In genomic region chr10:25296657-25297369, GRCm38 (mm10) we compare ENCODE assay signal across 8 mouse cellular contexts. TPM values are rescaled to one million over a fixed set of nuclear protein-coding genes. Genes with fewer than 3 reads are reported as not detected.
DNase-seq lines count a peak whose midpoint lies in the region; ATAC-seq lines count a peak whose summit lies in the region.

No protein-coding gene starts in this region.

- no peaks in the 10 kb centered on the region for H3K9me3 ChIP-seq in forebrain, embryonic 11.5 days (ENCODE audit: control insufficient read depth, low read length)
- H3K9me3 ChIP-seq in heart, embryonic 15.5 days (replicated peaks), result no peaks in the 10 kb centered on the region
- H3K9me3 ChIP-seq in liver, embryonic 15.5 days (replicated peaks), result no peaks in the 10 kb centered on the region
- no peaks in the 10 kb centered on the region for H3K9me3 ChIP-seq in neural tube, embryonic 11.5 days (ENCODE audit: control insufficient read depth, low read length)
- no peaks in the 10 kb centered on the region for H3K9me3 ChIP-seq in stomach, embryonic 16.5 days (replicated peaks; ENCODE audit: control insufficient read depth, low read length)

- peak overlapping the region; percentile 64 for H3K4me3 ChIP-seq in forebrain, embryonic 11.5 days (ENCODE audit: low read depth, low read length)
- peak overlapping the region; percentile 78 for H3K4me3 ChIP-seq in heart, embryonic 15.5 days
- peak overlapping the region; percentile 86 for H3K4me3 ChIP-seq in liver, embryonic 15.5 days (replicated peaks)
- H3K4me3 ChIP-seq in neural tube, embryonic 11.5 days (ENCODE audit: low read depth, low read length), result peak overlapping the region; percentile 66
- H3K4me3 ChIP-seq in stomach, embryonic 16.5 days (replicated peaks; ENCODE audit: low read length), result peak overlapping the region; percentile 65

- peak overlapping the region; percentile 68 for H3K4me2 ChIP-seq in forebrain, embryonic 11.5 days (ENCODE audit: low read depth, low read length, severe bottlenecking)
- peak overlapping the region; percentile 69 for H3K4me2 ChIP-seq in heart, embryonic 15.5 days
- H3K4me2 ChIP-seq in liver, embryonic 15.5 days, result peak overlapping the region; percentile 81
- H3K4me2 ChIP-seq in neural tube, embryonic 11.5 days (ENCODE audit: low read depth), result peak overlapping the region; percentile 50
- H3K4me2 ChIP-seq in stomach, embryonic 16.5 days (ENCODE audit: low read depth, low read length), result peak overlapping the region; percentile 64

- peak; percentile 53 for DNase-seq in c-Kit-positive CD71-positive TER-119-positive erythroid progenitor cells, embryonic 14.5 days (ENCODE audit: low spot score)
- DNase-seq in forebrain, embryonic 11.5 days (ENCODE audit: low spot score), result peak; percentile 90
- DNase-seq in kidney, postnatal 25 days, result peak; percentile 88 to 95
- peak; percentile 86 for DNase-seq in neural tube, embryonic 11.5 days (ENCODE audit: low spot score)

- no peaks in the 10 kb centered on the region for H3K27me3 ChIP-seq in forebrain, embryonic 11.5 days (ENCODE audit: control insufficient read depth, insufficient read depth, low read length)
- H3K27me3 ChIP-seq in heart, embryonic 15.5 days, result no peaks in the 10 kb centered on the region
- H3K27me3 ChIP-seq in liver, embryonic 15.5 days, result no peaks in the 10 kb centered on the region
- H3K27me3 ChIP-seq in neural tube, embryonic 11.5 days (ENCODE audit: control insufficient read depth, insufficient read depth, low read length), result no peaks in the 10 kb centered on the region
- H3K27me3 ChIP-seq in stomach, embryonic 16.5 days (ENCODE audit: control insufficient read depth, insufficient read depth, low read length), result no peaks in the 10 kb centered on the region

- ATAC-seq in CD4-positive, CD25-positive, alpha-beta regulatory T cell, adult 4 months, result peak; percentile 83
- ATAC-seq in forebrain, embryonic 11.5 days (replicated peaks; ENCODE audit: low FRiP score), result peak; percentile 93
- peak; percentile 96 for ATAC-seq in heart, embryonic 15.5 days (replicated peaks; ENCODE audit: insufficient number of reproducible peaks, insufficient read depth, low FRiP score, low read depth)
- peak; percentile 70 for ATAC-seq in liver, embryonic 15.5 days (ENCODE audit: insufficient read depth)
- peak; percentile 94 for ATAC-seq in neural tube, embryonic 11.5 days (ENCODE audit: insufficient read depth, low FRiP score, low TSS enrichment)
- ATAC-seq in stomach, embryonic 16.5 days (ENCODE audit: insufficient read depth, low FRiP score), result peak; percentile 95

- peak overlapping the region; percentile 46 for H3K27ac ChIP-seq in forebrain, embryonic 11.5 days (ENCODE audit: low read depth, low read length)
- peak overlapping the region; percentile 97 for H3K27ac ChIP-seq in heart, embryonic 15.5 days
- H3K27ac ChIP-seq in liver, embryonic 15.5 days (replicated peaks), result peak overlapping the region; percentile 95
- peak overlapping the region; percentile 83 for H3K27ac ChIP-seq in neural tube, embryonic 11.5 days (ENCODE audit: low read depth, low read length)
- H3K27ac ChIP-seq in stomach, embryonic 16.5 days (ENCODE audit: low read length), result peak overlapping the region; percentile 92

- no peaks in the 10 kb centered on the region; the same call in 1 of the 2 replicates for H3K4me1 ChIP-seq in forebrain, embryonic 11.5 days (replicated peaks; ENCODE audit: control insufficient read depth, insufficient read depth, low read length)
- peaks cover 15% of the 10 kb centered on the region for H3K4me1 ChIP-seq in heart, embryonic 15.5 days (replicated peaks)
- peaks cover 65% of the 10 kb centered on the region for H3K4me1 ChIP-seq in liver, embryonic 15.5 days (replicated peaks)
- 0 out of 2 replicates have a peak, but pooled peaks cover 4% of the 10 kb centered on the region for H3K4me1 ChIP-seq in neural tube, embryonic 11.5 days (ENCODE audit: control insufficient read depth, insufficient read depth, low read length)
- H3K4me1 ChIP-seq in stomach, embryonic 16.5 days (ENCODE audit: control insufficient read depth, insufficient read depth, low read length), result peaks cover 15% of the 10 kb centered on the region

- under 1% methylated on average over 68 of the region's 81 CpGs for WGBS in forebrain, embryonic 11.5 days
- WGBS in heart, embryonic 15.5 days, result under 1% methylated on average over 73 of the region's 81 CpGs
- under 1% methylated on average over 69 of the region's 81 CpGs for WGBS in liver, embryonic 15.5 days (ENCODE audit: insufficient replicate concordance)
- WGBS in neural tube, embryonic 11.5 days, result under 1% methylated on average over 56 of the region's 81 CpGs
- under 1% methylated on average over 72 of the region's 81 CpGs for WGBS in stomach, embryonic 16.5 days

- H3K9ac ChIP-seq in forebrain, embryonic 11.5 days (ENCODE audit: low read length), result peak overlapping the region; percentile 84
- H3K9ac ChIP-seq in heart, embryonic 15.5 days, result peak overlapping the region; percentile 80
- H3K9ac ChIP-seq in liver, embryonic 15.5 days, result peak overlapping the region; percentile 77
- peak overlapping the region; percentile 92 for H3K9ac ChIP-seq in neural tube, embryonic 11.5 days (ENCODE audit: low read length)
- peak overlapping the region; percentile 85 for H3K9ac ChIP-seq in stomach, embryonic 16.5 days (ENCODE audit: low read length)

- no peaks in the 10 kb centered on the region for H3K36me3 ChIP-seq in forebrain, embryonic 11.5 days (ENCODE audit: control insufficient read depth, insufficient read depth, low read length)
- no peaks in the 10 kb centered on the region for H3K36me3 ChIP-seq in heart, embryonic 15.5 days
- H3K36me3 ChIP-seq in liver, embryonic 15.5 days (replicated peaks), result 0 out of 2 replicates have a peak, but pooled peaks cover 3% of the 10 kb centered on the region
- H3K36me3 ChIP-seq in neural tube, embryonic 11.5 days (ENCODE audit: control insufficient read depth, insufficient read depth, low read length), result no peaks in the 10 kb centered on the region
- H3K36me3 ChIP-seq in stomach, embryonic 16.5 days (ENCODE audit: control insufficient read depth, insufficient read depth, low read length), result no peaks in the 10 kb centered on the region

RNA-seq across cellular contexts. Expression of gene Akap7, which starts 10.9 kb away (rescaled TPM):
- polyA plus RNA-seq in CD4-positive, CD25-positive, alpha-beta regulatory T cell, adult 4 months (2017; shearing (Covaris generic)), result 1 to 10 TPM; 3.9 to 6.1 TPM
- 16.2 and 19.2 TPM in 2 replicates for polyA plus RNA-seq in forebrain, embryonic 11.5 days (2014; fragmentation: Nextera tagmentation; extraction: Ambion mirVana)
- 22.2 and 29.9 TPM in 2 replicates for polyA plus RNA-seq in heart, embryonic 15.5 days (2015; fragmentation: Nextera tagmentation; extraction: Ambion mirVana)
- polyA plus RNA-seq in liver, embryonic 15.5 days (2015; fragmentation: Nextera tagmentation; extraction: Ambion mirVana), result 17.8 and 22.2 TPM in 2 replicates
- polyA plus RNA-seq in neural tube, embryonic 11.5 days (2014; fragmentation: Nextera tagmentation; extraction: Ambion mirVana), result 19.0 and 24.0 TPM in 2 replicates
- 12.6 and 15.3 TPM in 2 replicates for polyA plus RNA-seq in stomach, embryonic 16.5 days (2015; fragmentation: Nextera tagmentation; extraction: Ambion mirVana)

Comparison
In these comparisons a context has a peak if more than half of its experiments do, and no peak if none do; other contexts are left out.
1. Peak in every context shown above with its lines: DNase-seq, ATAC-seq, H3K4me3 ChIP-seq and H3K27ac ChIP-seq.
2. H3K27ac ChIP-seq: peak in every context shown above with its lines; median percentile 97 in heart, embryonic 15.5 days; 95 in liver, embryonic 15.5 days; 92 in stomach, embryonic 16.5 days; 83 in neural tube, embryonic 11.5 days; 46 in forebrain, embryonic 11.5 days.